Mouse (Mus musculus) midbrain, postnatal 0 days (tissue): Measurements from ENCODE around the gene Nudt9. TPM values are rescaled to one million over a fixed set of nuclear protein-coding genes. Genes with fewer than 3 reads are reported as not detected.

Experiments used
- ATAC-seq: fragments of 200-750 bp; cut with Nextera tagmentation; 2 replicates; pipeline ENCODE4 v1.8.0; 2017; ENCODE audit warnings: moderate number of reproducible peaks, mild to moderate bottlenecking, moderate TSS enrichment, moderate library complexity; ENCODE audit not compliant: low FRiP score
- DNase-seq: peaks from one replicate; pipeline ENCODE4 v3.0.0-alpha.2; 2015; ENCODE audit warnings: low spot score
- H3K27ac ChIP-seq: fragments of 300-500 bp; sonication (generic); 2 replicates; pipeline ENCODE4 v1.5.1; 2014; ENCODE audit warnings: low read depth, mild to moderate bottlenecking, low read length, mixed read lengths
- H3K27me3 ChIP-seq: fragments of 300-500 bp; sonication (generic); 2 replicates; pipeline ENCODE4 v1.6.1; 2014; ENCODE audit warnings: low read length, control low read depth, mixed read lengths; ENCODE audit not compliant: insufficient read depth
- H3K36me3 ChIP-seq: fragments of 300-500 bp; sonication (generic); 2 replicates; pipeline ENCODE4 v1.6.1; 2014; ENCODE audit warnings: low read length, control low read depth, mixed read lengths; ENCODE audit not compliant: insufficient read depth
- H3K4me1 ChIP-seq: fragments of 300-500 bp; sonication (generic); 2 replicates; pipeline ENCODE4 v1.6.1; 2014; ENCODE audit warnings: mild to moderate bottlenecking, control low read depth, antibody characterized with exemption, low read length, mixed read lengths; ENCODE audit not compliant: insufficient read depth
- H3K4me2 ChIP-seq: fragments of 300-500 bp; sonication (generic); 2 replicates; pipeline ENCODE4 v1.6.1; 2014; ENCODE audit warnings: low read depth, mild to moderate bottlenecking, low read length, mixed read lengths; ENCODE audit not compliant: poor library complexity, severe bottlenecking
- H3K4me3 ChIP-seq: fragments of 300-500 bp; sonication (generic); 2 replicates; pipeline ENCODE4 v1.5.1; 2014; ENCODE audit warnings: low read depth, mild to moderate bottlenecking, low read length, moderate library complexity
- H3K9ac ChIP-seq: fragments of 300-500 bp; sonication (generic); replicated peaks from 2 replicates; pipeline ENCODE4 v1.6.1; 2014; ENCODE audit warnings: mild to moderate bottlenecking, low read length, moderate library complexity, mixed read lengths; ENCODE audit not compliant: poor library complexity, severe bottlenecking
- H3K9me3 ChIP-seq: fragments of 300-500 bp; sonication (generic); 2 replicates; pipeline ENCODE4 v1.6.1; 2016; ENCODE audit warnings: low read length, control low read depth
- CTCF ChIP-seq: IDR thresholded peaks from 2 replicates; pipeline ENCODE4 v1.5.1; 2016; ENCODE audit warnings: antibody characterized with exemption, mild to moderate bottlenecking
- WGBS: fragments of 180-500 bp; shearing (Covaris S2); extraction: QIAGEN DNeasy Blood & Tissue Kit; methylation state at CpG from one replicate; pipeline ENCODE4 v1.1.7; 2014; 5-methylcytosine and 5-hydroxymethylcytosine counted together
- polyA plus RNA-seq: library from polyadenylated mRNA; unstranded; fragments of >200 nt; fragmentation: Nextera tagmentation; extraction: Ambion mirVana; gene quantifications from 2 replicates; pipeline ENCODE4 v1.2.1, GENCODE M21; 2015
- total RNA-seq: library from RNA; depleted of rRNA; stranded (reverse); fragments of >200 nt; gene quantifications from 2 replicates; pipeline ENCODE4 v1.2.3, GENCODE M21; 2014

Nudt9 gene
- total and polyA plus RNA-seq, 2 experiments from 2014 or later = 48.9 to 70.4 TPM

DNA sequence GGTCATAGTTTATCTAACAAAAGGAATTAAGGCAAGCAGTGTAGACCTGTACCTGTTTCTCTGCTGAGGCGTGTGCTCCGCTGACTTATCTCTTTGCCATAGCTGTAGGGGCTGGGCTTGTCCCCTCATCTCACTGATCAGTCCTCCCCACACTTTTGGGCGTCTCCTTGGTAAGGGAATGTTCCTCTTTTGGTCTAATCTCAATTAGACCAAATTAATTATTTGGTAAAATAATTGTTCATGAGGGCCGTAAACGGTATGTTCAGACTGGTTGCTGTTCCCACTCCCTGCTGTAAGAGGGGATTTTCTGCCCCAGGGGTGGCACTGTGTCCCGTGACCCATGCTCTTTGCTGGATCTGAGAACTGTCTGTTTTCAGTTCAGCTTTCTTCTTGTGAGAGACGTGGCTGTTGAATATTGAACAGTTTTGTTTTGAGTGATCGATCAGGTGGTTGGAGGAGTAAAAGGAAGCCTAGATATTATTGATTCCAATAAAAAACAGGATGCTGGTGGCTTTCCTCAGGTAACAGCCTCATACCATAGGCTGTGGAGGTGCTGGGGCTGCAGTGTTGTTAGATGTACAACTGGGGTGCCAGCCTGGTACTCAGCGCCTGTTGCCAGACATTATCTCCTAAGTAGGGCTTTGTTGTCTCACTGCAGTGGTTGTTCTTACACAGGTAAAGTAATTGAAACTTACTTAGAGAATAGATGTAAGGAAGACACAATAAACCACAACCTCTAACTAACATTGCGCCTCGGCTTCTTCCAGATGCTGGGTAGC is 16.9 kb downstream of the Nudt9 start:
- Histone ChIP-seq H3K27me3 (no peaks in the 10 kb centered on the region), H3K4me2 (no peak overlapping the region), H3K27ac (no peak overlapping the region), H3K9ac (no peak overlapping the region), H3K4me3 (no peak overlapping the region), H3K4me1 (no peaks in the 10 kb centered on the region), H3K36me3 (peaks cover 17% of the 10 kb centered on the region), H3K9me3 (no peaks in the 10 kb centered on the region)
- 86% methylated on average over 11 of the region's 11 CpGs for WGBS
- DNase-seq = no peak
- TF ChIP-seq CTCF = no peak
- ATAC-seq = no peak

DNA sequence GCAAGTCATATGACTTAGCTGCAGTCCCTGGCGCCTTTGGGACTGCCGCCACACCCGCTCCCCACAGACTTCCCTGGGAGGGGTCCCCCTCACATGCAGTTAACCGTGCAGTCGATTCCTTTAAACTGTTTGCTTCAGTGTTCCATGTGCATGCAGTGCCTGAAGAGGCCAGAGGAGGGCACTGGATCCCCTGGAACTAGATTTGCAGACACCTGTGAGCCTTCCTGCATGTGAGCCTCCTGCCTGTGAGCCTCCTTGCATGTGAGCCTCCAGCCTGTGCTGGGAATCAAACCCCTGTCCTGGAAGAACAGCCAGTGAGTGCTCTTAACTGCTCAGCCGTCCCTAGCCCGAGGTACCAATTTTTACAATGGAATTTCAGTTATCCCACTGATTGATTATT is 22.6 kb downstream of the Nudt9 start:
- H3K27ac ChIP-seq = no peak overlapping the region
- H3K9me3 ChIP-seq = no peaks in the 10 kb centered on the region
- no peak overlapping the region for H3K4me3 ChIP-seq
- ATAC-seq (no peak), DNase-seq (peak; percentile 37)
- TF ChIP-seq CTCF = peak; percentile 76
- H3K9ac ChIP-seq = no peak overlapping the region
- WGBS = 91% methylated on average over 7 of the region's 7 CpGs
- no peaks in the 10 kb centered on the region; the same call in 1 of the 2 replicates for H3K4me1 ChIP-seq
- no peaks in the 10 kb centered on the region for H3K27me3 ChIP-seq
- H3K4me2 ChIP-seq = no peak overlapping the region
- H3K36me3 ChIP-seq = 0 out of 2 replicates have a peak, but pooled peaks cover 3% of the 10 kb centered on the region

DNA sequence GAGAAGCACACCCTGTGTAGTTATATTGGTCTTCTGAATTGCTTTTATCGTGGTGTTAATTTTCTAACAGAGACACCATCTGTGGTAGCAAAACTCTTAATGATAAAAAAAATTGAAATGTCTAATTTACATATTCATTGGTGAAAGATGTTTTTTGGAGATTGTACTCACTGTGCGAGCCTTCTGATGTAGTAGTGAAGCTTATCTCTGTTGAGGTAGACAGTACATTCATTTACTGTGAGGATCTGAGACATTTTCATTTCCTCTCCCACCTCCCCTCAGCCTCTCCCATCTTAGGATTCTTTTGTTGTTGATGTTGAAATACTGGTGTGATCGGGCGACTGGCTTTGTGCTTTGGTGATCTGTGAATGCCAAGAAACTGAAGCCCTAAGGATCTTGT is 24.9 kb downstream of the Nudt9 start:
- Histone ChIP-seq H3K4me1 (no peaks in the 10 kb centered on the region; the same call in 1 of the 2 replicates), H3K27me3 (no peaks in the 10 kb centered on the region), H3K4me2 (no peak overlapping the region), H3K4me3 (no peak overlapping the region), H3K36me3 (no peaks in the 10 kb centered on the region), H3K9ac (no peak overlapping the region), H3K9me3 (no peaks in the 10 kb centered on the region), H3K27ac (no peak overlapping the region)
- 53% methylated on average over 4 of the region's 4 CpGs for WGBS
- DNase-seq (no peak), ATAC-seq (no peak)
- TF ChIP-seq CTCF = no peak

DNA sequence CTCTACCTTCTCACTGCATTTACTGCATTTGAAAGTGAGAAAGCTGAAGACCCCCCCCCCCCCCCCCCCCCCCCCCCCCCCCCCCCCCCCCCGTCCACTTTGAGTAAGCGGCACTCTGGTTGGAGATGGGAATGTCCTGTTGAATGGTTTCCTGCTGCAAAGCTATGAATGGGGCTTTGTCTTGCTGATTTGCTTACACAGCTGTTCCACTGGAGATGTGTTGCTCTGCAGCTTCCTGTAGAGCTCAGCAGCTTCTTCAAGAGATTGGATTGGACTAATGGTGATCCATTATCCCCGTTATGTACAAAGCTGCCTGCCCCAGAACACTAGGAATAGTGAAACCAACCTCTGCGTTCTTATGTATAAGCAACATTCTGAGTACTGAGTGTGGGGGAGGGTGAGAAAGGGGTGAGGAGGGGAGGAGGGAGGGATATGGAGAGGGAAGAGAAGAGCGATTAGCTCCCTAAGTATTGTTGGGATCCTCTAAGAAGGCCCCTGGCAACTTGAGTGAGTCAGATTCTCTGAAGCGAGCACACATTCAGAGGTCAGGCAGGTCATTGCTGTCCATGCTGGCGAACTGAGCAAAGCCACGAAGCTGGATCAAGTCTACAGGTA is 26.3 kb downstream of the Nudt9 start:
- no peak for TF ChIP-seq CTCF
- H3K4me1 ChIP-seq = no peaks in the 10 kb centered on the region; the same call in 1 of the 2 replicates
- 8% methylated on average over 6 of the region's 8 CpGs for WGBS
- ATAC-seq = peak; percentile 92
- peak overlapping the region; percentile 63; the same call in 1 of the 2 replicates for H3K27ac ChIP-seq
- no peak overlapping the region for H3K4me2 ChIP-seq
- no peaks in the 10 kb centered on the region for H3K9me3 ChIP-seq
- no peak overlapping the region for H3K4me3 ChIP-seq
- no peaks in the 10 kb centered on the region for H3K36me3 ChIP-seq
- H3K9ac ChIP-seq = no peak overlapping the region
- H3K27me3 ChIP-seq = no peaks in the 10 kb centered on the region
- peak; percentile 77 for DNase-seq

DNA sequence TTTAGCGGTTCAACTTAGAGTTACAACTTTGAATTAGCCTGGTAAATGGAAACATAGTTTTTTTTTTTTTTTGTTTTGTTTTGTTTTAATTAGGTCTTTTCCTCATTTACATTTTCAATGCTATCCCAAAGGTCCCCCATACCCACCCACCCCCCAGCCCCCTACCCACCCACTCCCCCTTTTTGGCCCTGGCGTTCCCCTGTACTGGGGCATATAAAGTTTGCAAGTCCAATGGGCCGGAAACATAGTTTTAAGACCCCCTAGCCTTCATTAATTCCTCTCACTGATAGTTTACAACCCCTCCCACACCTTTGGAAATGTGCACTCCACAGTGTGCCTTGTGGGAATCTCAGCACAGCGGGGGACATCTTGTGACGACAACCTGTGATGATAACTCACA is 27.5 kb downstream of the Nudt9 start:
- Histone ChIP-seq H3K4me2 (no peak overlapping the region), H3K36me3 (no peaks in the 10 kb centered on the region), H3K4me3 (no peak overlapping the region), H3K9ac (no peak overlapping the region), H3K4me1 (no peaks in the 10 kb centered on the region; the same call in 1 of the 2 replicates), H3K27ac (no peak overlapping the region), H3K9me3 (no peaks in the 10 kb centered on the region), H3K27me3 (no peaks in the 10 kb centered on the region)
- no peak for TF ChIP-seq CTCF
- 82% methylated on average over 5 of the region's 5 CpGs for WGBS
- ATAC-seq = peak; percentile 88
- no peak for DNase-seq

DNA sequence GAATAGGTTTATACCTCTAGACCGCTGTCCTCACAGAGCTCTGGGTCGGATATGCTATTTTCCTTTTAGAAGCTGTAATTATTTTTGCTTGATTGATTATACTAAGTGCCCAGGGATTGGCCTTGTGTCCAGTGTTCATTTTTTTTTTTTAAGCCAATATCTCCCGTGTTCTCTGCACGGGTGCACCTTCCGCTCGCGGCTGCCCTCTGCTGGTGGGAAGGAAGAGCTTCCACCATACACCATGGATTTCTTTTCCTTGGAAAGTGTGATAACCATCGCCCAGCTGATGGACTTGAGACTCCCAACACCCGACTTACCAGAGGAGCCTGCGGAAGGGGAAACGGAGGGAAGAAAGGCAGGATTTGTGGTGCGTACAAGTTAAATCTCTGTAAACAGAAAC is 28.3 kb downstream of the Nudt9 start:
- Histone ChIP-seq H3K27ac (no peak overlapping the region), H3K4me2 (no peak overlapping the region), H3K4me1 (no peaks in the 10 kb centered on the region; the same call in 1 of the 2 replicates), H3K9me3 (no peaks in the 10 kb centered on the region), H3K9ac (no peak overlapping the region), H3K36me3 (no peaks in the 10 kb centered on the region), H3K4me3 (no peak overlapping the region), H3K27me3 (no peaks in the 10 kb centered on the region)
- no peak for ATAC-seq
- peak; percentile 49 for DNase-seq
- WGBS = 28% methylated on average over 12 of the region's 12 CpGs
- TF ChIP-seq CTCF = peak; percentile 85
